ENCODE assay signal across 7 mouse cellular contexts in the genomic region with DNA sequence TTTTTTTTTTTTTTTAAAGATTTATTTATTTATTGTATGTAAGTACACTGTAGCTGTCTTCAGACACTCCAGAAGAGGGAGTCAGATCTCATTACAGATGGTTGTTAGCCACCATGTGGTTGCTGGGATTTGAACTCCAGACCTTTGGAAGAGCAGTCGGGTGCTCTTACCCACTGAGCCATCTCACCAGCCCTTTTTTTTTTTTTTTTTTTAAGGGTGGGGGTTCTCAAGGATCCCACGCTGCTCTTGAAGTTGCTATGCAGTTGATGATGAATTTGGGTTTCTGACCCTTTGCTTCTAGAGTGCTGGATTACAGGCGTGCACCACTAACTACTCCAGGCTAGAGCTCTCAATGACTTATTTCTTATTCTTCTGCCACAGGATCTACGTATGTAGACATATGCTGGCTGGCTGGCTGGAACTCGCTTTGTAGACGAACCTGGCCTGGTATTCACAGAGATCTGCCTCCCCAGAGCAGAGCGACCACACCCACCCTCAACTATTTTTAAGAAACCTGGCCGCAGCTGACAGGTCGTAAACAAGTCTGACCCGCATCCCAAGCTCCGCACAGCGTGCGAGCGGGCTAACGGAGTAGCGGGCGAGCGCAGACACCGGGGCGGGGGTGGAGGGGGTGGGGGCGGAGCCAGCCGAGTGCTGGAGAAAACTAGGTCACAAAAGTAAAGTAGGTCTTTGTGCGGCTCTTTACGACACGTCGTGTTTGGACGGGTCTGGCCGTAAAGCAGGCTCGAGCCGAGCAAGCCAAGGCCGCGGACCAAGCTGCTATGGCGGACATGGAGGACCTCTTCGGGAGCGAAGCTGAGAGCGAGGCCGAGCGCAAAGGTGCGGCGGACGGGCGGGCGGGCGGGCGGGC. TPM values are rescaled to one million over a fixed set of nuclear protein-coding genes. Genes with fewer than 3 reads are reported as not detected.
DNase-seq lines count a peak whose midpoint lies in the region; ATAC-seq lines count a peak whose summit lies in the region.

A gene (plus strand): TSS at position 729 of the 871 bp plus-strand sequence.

- H3K9me3 ChIP-seq in limb, embryonic 10.5 days (replicated peaks): no peaks in the 10 kb centered on the region
- H3K9me3 ChIP-seq in midbrain, embryonic 13.5 days: no peaks in the 10 kb centered on the region

- H3K4me2 ChIP-seq in midbrain, embryonic 13.5 days (replicated peaks): peak within 1 kb of the TSS; percentile 89

- H3K27me3 ChIP-seq in limb, embryonic 10.5 days (ENCODE audit: low read depth, poor library complexity, severe bottlenecking): no peaks in the 10 kb centered on the region
- H3K27me3 ChIP-seq in midbrain, embryonic 13.5 days: no peaks in the 10 kb centered on the region

- peak; percentile 88 for DNase-seq in adrenal gland, adult 8-10 months
- DNase-seq in embryo, embryonic 9.5 days (ENCODE audit: extremely low spot score): peak; percentile 90
- DNase-seq in kidney, adult 11 months: peak; percentile 91
- DNase-seq in limb, embryonic 10.5 days (ENCODE audit: low spot score): peak; percentile 88
- peak; percentile 74 for DNase-seq in spleen, adult 12 weeks (ENCODE audit: low spot score)

- ATAC-seq in granulocyte monocyte progenitor cell, adult 5-6 weeks (replicated peaks; ENCODE audit: poor library complexity, severe bottlenecking): peak; percentile 83
- peak; percentile 95 for ATAC-seq in midbrain, embryonic 13.5 days

- under 1% methylated on average over 44 of the region's 45 CpGs for WGBS in limb, embryonic 10.5 days
- WGBS in midbrain, embryonic 13.5 days: under 1% methylated on average over 45 of the region's 45 CpGs

- H3K27ac ChIP-seq in limb, embryonic 10.5 days: peak within 1 kb of the TSS; percentile 96
- H3K27ac ChIP-seq in midbrain, embryonic 13.5 days: peak within 1 kb of the TSS; percentile 84

- H3K36me3 ChIP-seq in limb, embryonic 10.5 days: peaks cover 18% of the 10 kb centered on the region
- H3K36me3 ChIP-seq in midbrain, embryonic 13.5 days: peaks cover 14% of the 10 kb centered on the region

- H3K4me3 ChIP-seq in limb, embryonic 10.5 days: peak within 1 kb of the TSS; percentile 90
- peak within 1 kb of the TSS; percentile 81 for H3K4me3 ChIP-seq in midbrain, embryonic 13.5 days (replicated peaks)

- peaks cover 21% of the 10 kb centered on the region for H3K4me1 ChIP-seq in limb, embryonic 10.5 days
- peaks cover 15% of the 10 kb centered on the region for H3K4me1 ChIP-seq in midbrain, embryonic 13.5 days (replicated peaks)

- peak within 1 kb of the TSS; percentile 90 for H3K9ac ChIP-seq in midbrain, embryonic 13.5 days (replicated peaks)

RNA-seq across cellular contexts. Expression of the gene that starts here (rescaled TPM):
- 10 to 100 TPM; 20.7 to 25.8 (median 22.3) TPM for total RNA-seq in adrenal gland, adult 8-10 months (2022)
- 23.2 and 24.2 TPM in 2 replicates for total RNA-seq in granulocyte monocyte progenitor cell, adult 5-6 weeks (2014; fragmentation: Nextera tagmentation)
- total RNA-seq in granulocyte monocyte progenitor cell, adult 5-6 weeks (2017): 38.9 and 42.7 TPM in 2 replicates
- polyA plus RNA-seq in limb, embryonic 10.5 days (2016; fragmentation: Nextera tagmentation; extraction: Ambion mirVana): 49.4 and 58.3 TPM in 2 replicates
- polyA plus RNA-seq in midbrain, embryonic 13.5 days (2015; fragmentation: Nextera tagmentation; extraction: Ambion mirVana): 46.8 and 49.2 TPM in 2 replicates

Comparison
In these comparisons a context has a peak if more than half of its experiments do, and no peak if none do; other contexts are left out.
1. Peak in every context shown above with its lines: DNase-seq, ATAC-seq, H3K4me3 ChIP-seq and H3K27ac ChIP-seq.